In genomic region chr1:112180446-112180845, GRCm38 (mm10) we compare ENCODE assay signal across 36 mouse cellular contexts.
"Had no signal": no experiment of that assay in that cellular context is flagged by ENCODE, and none has a peak within 500 bp of the region (broad histone marks: within the 10 kb centered on the region; RNA-seq: fewer than 3 reads in every experiment).

No protein-coding gene starts in this region.

- H3K27me3 ChIP-seq: heart, embryonic 12.5 days; heart, embryonic 13.5 days; heart, embryonic 15.5 days; hindbrain, embryonic 12.5 days; hindbrain, embryonic 13.5 days; hindbrain, embryonic 15.5 days; intestine, embryonic 15.5 days; kidney, embryonic 15.5 days had no signal

- H3K27ac ChIP-seq: heart, embryonic 10.5 days; heart, embryonic 13.5 days; heart, embryonic 15.5 days; hindbrain, embryonic 10.5 days; hindbrain, embryonic 12.5 days; hindbrain, embryonic 13.5 days; hindbrain, embryonic 14.5 days; hindbrain, embryonic 15.5 days; hindbrain, postnatal 0 days; intestine, embryonic 15.5 days; kidney, embryonic 15.5 days; kidney, postnatal 0 days; layer of hippocampus, adult 2 months; left cerebral cortex, adult 2 months had no signal

- ATAC-seq: hindbrain, embryonic 16.5 days; hindbrain, postnatal 0 days; inflammation-experienced regulatory T-cells, adult 6 months; intestine, embryonic 15.5 days; intestine, embryonic 16.5 days; intestine, postnatal 0 days had no signal

- DNase-seq: heart, postnatal 10 days; heart, postnatal 14 days; heart, postnatal 36 days; heart, postnatal 4 days; kidney, adult 11 months; kidney, adult 18-20 months; kidney, adult 2 months; kidney, adult 8-10 months; kidney, adult 9 months; kidney, postnatal 10 days; kidney, postnatal 14 days; kidney, postnatal 25 days; kidney, postnatal 36 days; kidney, postnatal 4 days; layer of hippocampus, adult 9-11 months; layer of hippocampus, postnatal 36 days had no signal

- H3K9ac ChIP-seq: heart, embryonic 12.5 days; heart, embryonic 13.5 days; heart, embryonic 15.5 days; hindbrain, embryonic 12.5 days; hindbrain, embryonic 13.5 days; hindbrain, embryonic 14.5 days; hindbrain, embryonic 15.5 days; intestine, embryonic 15.5 days; kidney, embryonic 15.5 days had no signal

- H3K4me3 ChIP-seq: heart, embryonic 10.5 days; heart, embryonic 12.5 days; heart, embryonic 13.5 days; heart, embryonic 15.5 days; hindbrain, embryonic 10.5 days; hindbrain, embryonic 12.5 days; hindbrain, embryonic 13.5 days; hindbrain, embryonic 15.5 days; intestine, embryonic 15.5 days; kidney, embryonic 15.5 days; layer of hippocampus, adult 2 months; left cerebral cortex, adult 2 months had no signal

- H3K9me3 ChIP-seq: heart, embryonic 10.5 days; heart, embryonic 12.5 days; heart, embryonic 13.5 days; heart, embryonic 15.5 days; hindbrain, embryonic 10.5 days; hindbrain, embryonic 12.5 days; hindbrain, embryonic 13.5 days; hindbrain, embryonic 15.5 days; intestine, embryonic 15.5 days; kidney, embryonic 15.5 days had no signal

- H3K4me1 ChIP-seq: heart, embryonic 10.5 days; heart, embryonic 12.5 days; heart, embryonic 13.5 days; heart, embryonic 15.5 days; hindbrain, embryonic 10.5 days; hindbrain, embryonic 12.5 days; hindbrain, embryonic 13.5 days; hindbrain, embryonic 15.5 days; intestine, embryonic 15.5 days; kidney, embryonic 15.5 days had no signal

- H3K36me3 ChIP-seq: heart, embryonic 10.5 days; heart, embryonic 12.5 days; heart, embryonic 13.5 days; heart, embryonic 15.5 days; hindbrain, embryonic 10.5 days; hindbrain, embryonic 12.5 days; hindbrain, embryonic 13.5 days; hindbrain, embryonic 15.5 days; intestine, embryonic 15.5 days; kidney, embryonic 15.5 days had no signal

- H3K4me2 ChIP-seq: heart, embryonic 11.5 days; heart, embryonic 12.5 days; heart, embryonic 13.5 days; heart, embryonic 15.5 days; hindbrain, embryonic 12.5 days; hindbrain, embryonic 13.5 days; hindbrain, embryonic 14.5 days; hindbrain, embryonic 15.5 days; intestine, embryonic 15.5 days; kidney, embryonic 15.5 days had no signal
